Mouse (Mus musculus) embryonic facial prominence, embryonic 15.5 days (tissue): ENCODE results near the gene Mn1. TPM values are rescaled to one million over a fixed set of nuclear protein-coding genes. Genes with fewer than 3 reads are reported as not detected.

Experiments used
- ATAC-seq: fragments of 200-750 bp; cut with Nextera tagmentation; 2 replicates; pipeline ENCODE4 v1.8.0; 2017; ENCODE audit warnings: low read depth, moderate TSS enrichment; ENCODE audit not compliant: insufficient number of reproducible peaks, low FRiP score, low TSS enrichment
- H3K27ac ChIP-seq: fragments of 300-500 bp; sonication (generic); replicated peaks from 2 replicates; pipeline ENCODE4 v1.5.1; 2015; ENCODE audit warnings: mild to moderate bottlenecking, inconsistent platforms
- H3K27me3 ChIP-seq: fragments of 300-500 bp; sonication (generic); 2 replicates; pipeline ENCODE4 v1.6.1; 2015; ENCODE audit warnings: inconsistent platforms
- H3K36me3 ChIP-seq: fragments of 300-500 bp; sonication (generic); 2 replicates; pipeline ENCODE4 v1.6.1; 2015; ENCODE audit warnings: mild to moderate bottlenecking, inconsistent platforms
- H3K4me1 ChIP-seq: fragments of 300-500 bp; sonication (generic); 2 replicates; pipeline ENCODE4 v1.6.1; 2015; ENCODE audit warnings: inconsistent platforms
- H3K4me2 ChIP-seq: fragments of 300-500 bp; sonication (generic); replicated peaks from 2 replicates; pipeline ENCODE4 v1.6.1; 2015; ENCODE audit warnings: mild to moderate bottlenecking, inconsistent platforms
- H3K4me3 ChIP-seq: fragments of 300-500 bp; sonication (generic); replicated peaks from 2 replicates; pipeline ENCODE4 v1.5.1; 2015; ENCODE audit warnings: mild to moderate bottlenecking, inconsistent platforms
- H3K9ac ChIP-seq: fragments of 300-500 bp; sonication (generic); 2 replicates; pipeline ENCODE4 v1.6.1; 2015; ENCODE audit warnings: inconsistent platforms
- H3K9me3 ChIP-seq: fragments of 300-500 bp; sonication (generic); replicated peaks from 2 replicates; pipeline ENCODE4 v1.6.1; 2016; ENCODE audit warnings: inconsistent platforms
- WGBS: fragments of 180-500 bp; shearing (Covaris S2); methylation state at CpG from one replicate; pipeline ENCODE4 v1.1.7; 2015; 5-methylcytosine and 5-hydroxymethylcytosine counted together
- polyA plus RNA-seq: library from polyadenylated mRNA; unstranded; fragments of >200 nt; fragmentation: Nextera tagmentation; extraction: Ambion mirVana; gene quantifications from 2 replicates; pipeline ENCODE4 v1.2.1, GENCODE M21; 2015

The Mn1 gene
- polyA plus RNA-seq, 1 experiment from 2014 or later: 39.3 TPM

DNA sequence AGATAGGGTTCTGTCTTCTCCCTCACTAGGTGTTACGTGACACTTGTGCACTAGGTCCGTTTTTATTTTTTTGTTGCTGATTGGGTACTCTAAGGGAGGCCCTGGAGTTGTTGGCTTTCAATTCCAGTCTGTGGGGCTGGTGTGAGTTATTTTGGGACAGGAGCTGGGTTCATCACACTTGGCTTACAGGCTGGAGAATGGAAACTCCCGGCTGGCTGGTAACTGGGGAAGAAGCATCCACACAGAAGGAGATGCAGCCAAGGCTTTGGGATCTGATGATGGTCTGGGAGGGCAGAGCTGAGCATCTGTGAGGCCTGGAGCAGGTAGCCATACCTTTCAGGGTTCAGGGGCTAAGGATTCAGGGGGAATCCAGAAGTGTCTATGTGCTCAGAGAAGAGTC, 6.5 kb upstream of the Mn1 start:
- ATAC-seq: no peak
- 65% methylated on average over 3 of the region's 3 CpGs for WGBS
- Histone ChIP-seq H3K4me2 (no peak overlapping the region), H3K4me1 (peaks cover 50% of the 10 kb centered on the region), H3K27me3 (peaks cover 4% of the 10 kb centered on the region; the same call in 1 of the 2 replicates), H3K36me3 (no peaks in the 10 kb centered on the region), H3K4me3 (no peak overlapping the region), H3K9me3 (no peaks in the 10 kb centered on the region), H3K9ac (no peak overlapping the region), H3K27ac (no peak overlapping the region)

GRCm38 (mm10) chr5:111414192-111414591, 3.0 kb upstream of the Mn1 start:
- no peaks in the 10 kb centered on the region for H3K9me3 ChIP-seq
- H3K36me3 ChIP-seq: no peaks in the 10 kb centered on the region
- no peak overlapping the region for H3K9ac ChIP-seq
- 0 out of 2 replicates have a peak overlapping the region, but pooled peaks have one; percentile 2 for H3K4me3 ChIP-seq
- WGBS: 3% methylated on average over 5 of the region's 5 CpGs
- H3K27ac ChIP-seq: peak overlapping the region; percentile 48; the same call in 1 of the 2 replicates
- ATAC-seq: no peak
- H3K4me1 ChIP-seq: peaks cover 46% of the 10 kb centered on the region
- H3K27me3 ChIP-seq: peaks cover 4% of the 10 kb centered on the region; the same call in 1 of the 2 replicates
- H3K4me2 ChIP-seq: 0 out of 2 replicates have a peak overlapping the region, but pooled peaks have one; percentile 82

DNA sequence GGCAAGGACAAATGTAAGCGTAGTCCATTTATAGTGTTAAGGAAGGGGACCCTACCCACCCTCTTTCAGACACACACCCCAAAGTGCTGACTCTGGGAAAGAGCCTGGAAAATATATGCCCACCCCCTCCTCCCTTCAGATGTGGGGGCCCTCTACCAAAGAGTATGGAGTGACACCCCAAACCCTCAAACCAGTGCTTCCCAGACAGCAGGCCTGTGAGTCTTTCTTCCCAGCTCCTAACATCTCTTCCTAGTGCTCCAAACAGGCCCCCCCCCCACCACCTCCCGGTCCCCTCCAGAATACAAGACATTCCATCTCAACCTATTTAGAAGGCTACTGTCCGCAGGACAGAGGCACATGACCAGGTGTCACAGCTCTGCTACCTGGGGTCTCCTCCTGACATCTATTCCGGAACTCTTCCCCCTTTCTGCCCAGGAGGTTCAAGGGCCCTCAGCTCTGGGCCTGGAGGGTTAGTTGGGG, 2.4 kb upstream of the Mn1 start:
- Histone ChIP-seq H3K4me3 (peak overlapping the region; percentile 85; the same call in 1 of the 2 replicates), H3K9me3 (no peaks in the 10 kb centered on the region), H3K4me2 (peak overlapping the region; percentile 82), H3K27ac (no peak overlapping the region), H3K9ac (no peak overlapping the region), H3K27me3 (peaks cover 4% of the 10 kb centered on the region; the same call in 1 of the 2 replicates), H3K36me3 (no peaks in the 10 kb centered on the region), H3K4me1 (peaks cover 46% of the 10 kb centered on the region)
- no peak for ATAC-seq
- WGBS: 52% methylated on average over 4 of the region's 4 CpGs

DNA sequence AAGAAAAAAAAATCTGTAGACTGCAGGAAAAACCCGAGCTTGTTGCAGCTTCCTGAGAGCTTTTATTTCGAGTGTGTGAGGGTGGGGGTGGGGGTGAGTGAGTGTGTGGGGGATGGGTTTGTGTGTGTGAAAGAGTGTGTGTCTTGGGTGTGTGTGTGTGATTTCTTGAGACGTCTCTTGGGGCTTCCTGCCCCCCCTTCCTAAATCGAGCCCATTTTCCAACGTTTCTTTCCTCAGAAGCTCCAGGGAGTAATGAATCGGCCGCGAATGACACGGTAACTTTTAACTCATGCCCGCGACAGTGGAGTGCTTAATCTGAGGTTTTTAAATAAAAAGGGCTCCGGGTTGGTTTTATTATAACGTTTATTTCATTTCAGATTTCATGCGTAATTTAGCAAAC, 1.6 kb upstream of the Mn1 start:
- Histone ChIP-seq H3K4me1 (peaks cover 50% of the 10 kb centered on the region), H3K9ac (no peak overlapping the region), H3K4me3 (peak overlapping the region; percentile 85), H3K9me3 (no peaks in the 10 kb centered on the region), H3K4me2 (peak overlapping the region; percentile 82), H3K27me3 (peaks cover 4% of the 10 kb centered on the region; the same call in 1 of the 2 replicates), H3K27ac (no peak overlapping the region), H3K36me3 (no peaks in the 10 kb centered on the region)
- WGBS: 2% methylated on average over 14 of the region's 14 CpGs
- no peak for ATAC-seq

- Histone ChIP-seq H3K4me2 (peak overlapping the region; percentile 82), H3K9me3 (no peaks in the 10 kb centered on the region), H3K4me3 (peak overlapping the region; percentile 85), H3K9ac (no peak overlapping the region), H3K4me1 (peaks cover 55% of the 10 kb centered on the region), H3K27ac (peak overlapping the region; percentile 93; the same call in 1 of the 2 replicates), H3K27me3 (peaks cover 4% of the 10 kb centered on the region; the same call in 1 of the 2 replicates), H3K36me3 (no peaks in the 10 kb centered on the region)
- no peak for ATAC-seq
- under 1% methylated on average over 13 of the region's 13 CpGs for WGBS
These were observed 1.1 kb upstream of the Mn1 start for GRCm38 (mm10) chr5:111416048-111416447.

DNA sequence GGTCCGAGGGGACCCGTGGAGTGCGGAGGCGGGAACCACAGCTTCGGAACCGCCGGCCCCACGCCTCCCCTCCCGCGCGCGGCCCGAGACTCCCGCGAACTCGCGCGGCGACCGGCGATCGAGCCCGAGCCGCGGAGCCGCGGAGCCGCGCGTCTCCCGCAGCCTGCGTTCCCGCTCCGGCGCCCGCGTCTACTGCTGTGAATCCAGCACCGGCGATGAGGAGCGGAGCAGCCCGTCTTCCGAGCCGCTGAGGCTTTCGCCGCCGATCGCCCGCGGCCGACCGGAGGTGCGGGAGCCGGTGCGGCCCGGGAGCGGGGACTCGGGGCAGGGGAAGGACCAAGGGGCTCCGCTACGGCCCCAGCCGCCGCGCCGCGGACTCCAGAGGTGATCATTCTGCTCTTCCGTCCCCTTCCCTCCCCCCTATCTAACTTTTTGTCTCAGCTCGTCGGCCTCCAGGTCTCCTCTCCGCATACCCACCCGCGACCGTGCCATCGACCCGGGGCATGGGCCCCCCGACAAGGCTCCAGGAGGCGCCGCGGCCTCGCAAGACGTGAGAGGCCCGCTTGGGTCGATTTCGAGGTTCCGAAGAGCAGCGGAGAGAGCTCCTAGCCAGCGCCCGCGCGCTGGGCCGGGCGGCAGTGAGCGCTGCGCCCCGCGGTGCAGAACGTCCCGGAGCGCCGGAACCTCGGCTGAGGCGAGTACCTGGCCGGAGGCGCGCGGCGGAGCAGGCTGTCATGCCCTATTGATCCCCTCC, 393 bp downstream of the Mn1 start:
- Histone ChIP-seq H3K9me3 (no peaks in the 10 kb centered on the region), H3K4me3 (peak overlapping the region; percentile 85), H3K27ac (peak overlapping the region; percentile 93), H3K9ac (peak overlapping the region; percentile 97), H3K36me3 (no peaks in the 10 kb centered on the region), H3K4me2 (peak overlapping the region; percentile 82), H3K27me3 (peaks cover 4% of the 10 kb centered on the region; the same call in 1 of the 2 replicates), H3K4me1 (peaks cover 65% of the 10 kb centered on the region)
- no peak for ATAC-seq
- WGBS: under 1% methylated on average over 95 of the region's 105 CpGs

DNA sequence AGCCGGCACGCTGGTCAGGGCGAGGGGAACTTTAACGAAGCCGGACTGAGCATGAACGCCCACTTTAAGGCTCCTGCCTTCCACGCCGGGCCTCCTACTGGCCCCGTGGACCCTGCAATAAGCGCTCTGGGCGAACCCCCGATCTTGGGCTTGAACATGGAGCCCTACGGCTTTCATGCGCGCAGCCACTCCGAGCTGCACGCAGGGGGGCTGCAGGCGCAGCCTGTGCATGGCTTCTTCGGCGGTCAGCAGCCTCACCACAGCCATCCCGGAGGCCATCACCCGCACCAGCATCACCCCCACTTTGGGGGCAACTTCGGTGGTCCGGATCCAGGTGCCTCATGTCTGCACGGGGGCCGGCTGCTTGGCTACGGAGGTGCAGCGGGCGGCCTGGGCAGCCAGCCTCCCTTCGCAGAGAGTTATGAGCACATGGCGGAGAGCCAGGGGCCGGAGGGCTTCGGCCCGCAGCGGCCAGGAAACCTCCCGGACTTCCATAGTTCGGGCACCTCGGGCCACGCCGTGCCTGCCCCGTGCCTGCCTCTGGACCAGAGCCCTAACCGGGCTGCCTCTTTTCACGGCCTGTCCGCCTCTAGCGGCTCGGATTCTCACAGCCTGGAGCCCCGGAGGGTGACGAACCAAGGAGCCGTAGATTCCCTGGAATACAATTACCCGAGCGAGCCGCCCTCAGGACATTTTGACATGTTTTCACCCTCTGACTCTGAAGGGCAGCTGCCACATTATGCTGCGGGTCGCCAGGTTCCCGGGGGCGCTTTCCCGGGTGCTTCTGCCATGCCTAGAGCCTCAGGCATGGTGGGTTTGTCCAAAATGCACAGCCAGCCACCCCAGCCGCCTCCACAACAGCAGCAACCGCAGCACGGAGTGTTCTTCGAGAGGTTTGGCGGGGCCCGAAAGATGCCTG, 1.3 kb downstream of the Mn1 start:
- WGBS: 1% methylated on average over 63 of the region's 63 CpGs
- peak overlapping the region; percentile 93; the same call in 1 of the 2 replicates for H3K27ac ChIP-seq

DNA sequence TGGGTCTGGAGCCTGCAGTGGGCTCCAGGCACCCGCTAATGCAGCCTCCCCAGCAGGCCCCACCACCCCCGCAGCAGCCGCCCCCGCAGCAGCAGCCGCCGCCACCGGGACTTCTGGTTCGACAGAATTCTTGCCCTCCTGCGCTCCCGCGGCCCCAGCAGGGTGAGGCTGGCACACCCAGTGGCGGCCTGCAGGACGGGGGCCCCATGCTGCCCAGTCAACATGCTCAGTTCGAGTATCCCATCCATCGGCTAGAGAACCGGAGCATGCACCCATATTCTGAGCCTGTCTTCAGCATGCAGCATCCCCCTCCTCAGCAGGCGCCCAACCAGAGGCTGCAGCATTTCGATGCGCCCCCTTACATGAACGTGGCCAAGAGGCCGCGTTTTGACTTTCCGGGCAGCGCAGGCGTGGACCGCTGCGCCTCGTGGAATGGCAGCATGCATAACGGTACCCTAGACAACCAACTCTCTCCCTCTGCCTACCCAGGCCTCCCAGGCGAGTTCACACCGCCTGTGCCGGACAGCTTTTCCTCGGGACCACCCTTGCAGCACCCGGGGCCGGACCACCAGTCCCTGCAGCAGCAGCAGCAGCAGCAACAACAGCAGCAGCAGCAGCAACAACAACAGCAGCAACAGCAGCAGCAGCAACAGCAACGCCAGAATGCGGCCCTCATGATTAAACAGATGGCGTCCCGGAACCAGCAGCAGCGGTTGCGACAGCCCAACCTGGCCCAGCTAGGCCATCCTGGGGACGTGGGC, 2.1 kb downstream of the Mn1 start:
- Histone ChIP-seq H3K36me3 (no peaks in the 10 kb centered on the region; the same call in 1 of the 2 replicates), H3K27ac (peak overlapping the region; percentile 51; the same call in 1 of the 2 replicates), H3K4me1 (peaks cover 61% of the 10 kb centered on the region)

More for the DNA sequence above, 1.3 kb downstream of the Mn1 start:
- Histone ChIP-seq H3K4me1 (peaks cover 63% of the 10 kb centered on the region), H3K4me3 (peak overlapping the region; percentile 85), H3K9ac (peak overlapping the region; percentile 97), H3K36me3 (no peaks in the 10 kb centered on the region), H3K27me3 (no peaks in the 10 kb centered on the region), H3K9me3 (no peaks in the 10 kb centered on the region), H3K4me2 (peak overlapping the region; percentile 82)
- ATAC-seq: no peak

DNA sequence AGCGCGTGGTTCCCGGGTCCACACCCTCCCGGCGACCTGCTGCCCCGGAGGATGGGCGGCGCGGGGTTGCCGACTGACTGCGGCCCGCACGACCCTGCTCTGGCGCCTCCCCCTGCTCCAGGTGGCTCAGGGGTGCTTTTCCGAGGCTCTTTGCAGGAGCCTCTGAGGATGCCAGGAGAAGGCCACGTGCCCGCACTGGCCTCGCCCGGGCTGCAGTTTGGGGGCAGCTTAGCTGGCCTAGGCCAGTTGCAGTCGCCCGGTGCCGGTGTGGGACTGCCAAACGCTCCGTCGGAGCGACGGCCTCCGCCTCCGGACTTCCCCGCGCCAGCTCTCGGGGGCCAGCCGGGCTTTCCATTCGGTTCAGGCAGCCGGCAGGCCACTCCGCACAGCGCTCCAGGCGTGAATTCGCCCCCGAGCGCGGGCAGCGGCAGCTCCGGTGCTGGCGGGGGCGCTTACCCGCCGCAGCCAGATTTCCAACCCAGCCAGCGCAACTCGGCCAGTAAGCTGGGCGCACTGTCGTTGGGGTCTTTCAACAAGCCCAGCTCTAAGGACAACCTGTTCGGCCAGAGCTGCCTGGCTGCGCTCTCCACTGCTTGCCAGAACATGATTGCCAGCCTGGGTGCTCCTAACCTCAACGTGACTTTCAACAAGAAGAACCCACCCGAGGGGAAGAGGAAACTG, 3.0 kb downstream of the Mn1 start:
- peak overlapping the region; percentile 85 for H3K4me3 ChIP-seq
- ATAC-seq: no peak
- 3% methylated on average over 56 of the region's 56 CpGs for WGBS
- H3K9ac ChIP-seq: peak overlapping the region; percentile 97
- no peaks in the 10 kb centered on the region for H3K9me3 ChIP-seq
- peak overlapping the region; percentile 51; the same call in 1 of the 2 replicates for H3K27ac ChIP-seq
- no peaks in the 10 kb centered on the region for H3K27me3 ChIP-seq
- no peaks in the 10 kb centered on the region; the same call in 1 of the 2 replicates for H3K36me3 ChIP-seq
- peaks cover 61% of the 10 kb centered on the region for H3K4me1 ChIP-seq
- H3K4me2 ChIP-seq: peak overlapping the region; percentile 82

More for the DNA sequence above, 2.1 kb downstream of the Mn1 start:
- Histone ChIP-seq H3K4me3 (peak overlapping the region; percentile 85), H3K4me2 (peak overlapping the region; percentile 82), H3K9me3 (no peaks in the 10 kb centered on the region), H3K27me3 (no peaks in the 10 kb centered on the region), H3K9ac (peak overlapping the region; percentile 97)
- no peak for ATAC-seq
- WGBS: 6% methylated on average over 42 of the region's 42 CpGs

- 0 out of 2 replicates have a peak overlapping the region, but pooled peaks have one; percentile 51 for H3K27ac ChIP-seq
- H3K4me1 ChIP-seq: peaks cover 63% of the 10 kb centered on the region
- H3K27me3 ChIP-seq: no peaks in the 10 kb centered on the region
- no peaks in the 10 kb centered on the region for H3K9me3 ChIP-seq
- H3K36me3 ChIP-seq: no peaks in the 10 kb centered on the region; the same call in 1 of the 2 replicates
- 36% methylated on average over 22 of the region's 22 CpGs for WGBS
- H3K4me3 ChIP-seq: peak overlapping the region; percentile 85
- no peak for ATAC-seq
- peak overlapping the region; percentile 97 for H3K9ac ChIP-seq
- H3K4me2 ChIP-seq: peak overlapping the region; percentile 82
These were observed 3.7 kb downstream of the Mn1 start for GRCm38 (mm10) chr5:111420896-111421295.
